Comparison of ENCODE assay signal across 12 mouse cellular contexts in the genomic region with DNA sequence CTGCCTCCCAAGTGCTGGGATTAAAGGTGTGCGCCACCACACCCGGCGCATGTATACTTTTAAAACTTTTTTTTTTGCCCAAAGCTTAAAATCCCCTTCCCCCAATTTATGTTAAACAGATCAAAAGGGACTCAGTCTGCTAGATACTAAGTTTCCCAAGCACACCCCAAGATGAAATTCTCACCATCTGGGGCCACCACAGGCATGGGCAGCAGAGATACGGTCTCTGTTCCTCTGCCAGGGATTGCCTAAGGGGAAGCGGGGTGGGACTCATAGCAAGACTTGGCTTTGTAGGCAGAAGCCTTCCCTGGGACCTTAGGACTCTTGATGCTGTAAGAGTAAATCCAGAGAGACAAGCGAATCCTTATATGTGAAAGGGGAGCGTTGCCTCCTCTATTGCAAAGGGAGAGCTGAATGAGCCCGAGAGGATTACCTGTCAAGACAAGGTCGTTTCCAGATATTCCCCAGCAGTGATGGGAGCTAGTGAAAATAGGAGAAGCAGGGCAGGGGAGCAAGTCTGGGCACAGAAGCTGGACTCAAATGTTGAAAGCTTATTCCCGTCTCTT. TPM values are rescaled to one million over a fixed set of nuclear protein-coding genes. Genes with fewer than 3 reads are reported as not detected.
DNase-seq lines count a peak whose midpoint lies in the region; ATAC-seq lines count a peak whose summit lies in the region.
"Had no signal": no experiment of that assay in that cellular context is flagged by ENCODE, and none has a peak within 500 bp of the region (broad histone marks: within the 10 kb centered on the region; RNA-seq: fewer than 3 reads in every experiment).

No protein-coding gene starts in this region.

- H3K9me3 ChIP-seq in hindbrain, embryonic 13.5 days, result no peaks in the 10 kb centered on the region
- H3K9me3 ChIP-seq in hindbrain, embryonic 11.5 days (ENCODE audit: control insufficient read depth, low read length), result no peaks in the 10 kb centered on the region
- H3K9me3 ChIP-seq: G1E had no signal

- 0 out of 2 replicates have a peak overlapping the region, but pooled peaks have one; percentile 6 for H3K9ac ChIP-seq in hindbrain, embryonic 13.5 days
- H3K9ac ChIP-seq in hindbrain, embryonic 11.5 days (ENCODE audit: low read depth, low read length), result no peak overlapping the region

- H3K27ac ChIP-seq in hindbrain, embryonic 13.5 days, result no peak overlapping the region
- no peak overlapping the region for H3K27ac ChIP-seq in hindbrain, embryonic 11.5 days (ENCODE audit: low read depth, low read length)

- 68% methylated on average over 10 of the region's 10 CpGs for WGBS in hindbrain, embryonic 13.5 days
- 76% methylated on average over 10 of the region's 10 CpGs for WGBS in hindbrain, embryonic 11.5 days

- DNase-seq in hindbrain, embryonic 11.5 days (ENCODE audit: low spot score), result no peak
- peak; percentile 36 for DNase-seq in 416B (ENCODE audit: low read depth)
- no peak for DNase-seq in adrenal gland, postnatal 14 days
- DNase-seq: lung, postnatal 4 days; retina, postnatal 1 day; thymus, postnatal 25 days had no signal

- ATAC-seq in hindbrain, embryonic 13.5 days (ENCODE audit: low FRiP score), result no peak
- no peak for ATAC-seq in hindbrain, embryonic 11.5 days (ENCODE audit: low FRiP score)
- ATAC-seq in common myeloid progenitor, adult 5-6 weeks (replicated peaks; ENCODE audit: low read depth, poor library complexity, severe bottlenecking), result peak; percentile 34; the same call in 1 of the 2 replicates
- peak; percentile 39 for ATAC-seq in megakaryocyte, adult 5-6 weeks (ENCODE audit: poor library complexity, severe bottlenecking)
- ATAC-seq in activated CD4-positive, CD25-positive, alpha-beta regulatory T cell, adult 4 months, result no peak

- H3K4me1 ChIP-seq in hindbrain, embryonic 13.5 days (replicated peaks), result peaks cover 33% of the 10 kb centered on the region
- no peaks in the 10 kb centered on the region; the same call in 1 of the 2 replicates for H3K4me1 ChIP-seq in hindbrain, embryonic 11.5 days (replicated peaks; ENCODE audit: control insufficient read depth, insufficient read depth, low read length)

- no peak overlapping the region for H3K4me3 ChIP-seq in hindbrain, embryonic 13.5 days
- no peak overlapping the region for H3K4me3 ChIP-seq in hindbrain, embryonic 11.5 days (ENCODE audit: low read depth, low read length)

- H3K27me3 ChIP-seq in hindbrain, embryonic 13.5 days, result peaks cover 57% of the 10 kb centered on the region
- H3K27me3 ChIP-seq in hindbrain, embryonic 11.5 days (ENCODE audit: control insufficient read depth, insufficient read depth, low read length), result peaks cover 19% of the 10 kb centered on the region

- H3K4me2 ChIP-seq in hindbrain, embryonic 13.5 days, result peak overlapping the region; percentile 97; the same call in 1 of the 2 replicates
- H3K4me2 ChIP-seq in hindbrain, embryonic 11.5 days (replicated peaks; ENCODE audit: low read depth, low read length), result no peak overlapping the region

- H3K36me3 ChIP-seq in hindbrain, embryonic 13.5 days, result no peaks in the 10 kb centered on the region
- no peaks in the 10 kb centered on the region for H3K36me3 ChIP-seq in hindbrain, embryonic 11.5 days (ENCODE audit: control insufficient read depth, insufficient read depth, low read length)
- H3K36me3 ChIP-seq: G1E had no signal

RNA-seq across cellular contexts. Expression of a gene that starts 1.3 kb away (rescaled TPM):
- 3.5 and 3.8 TPM in 2 replicates for polyA plus RNA-seq in hindbrain, embryonic 13.5 days (2015; fragmentation: Nextera tagmentation; extraction: Ambion mirVana)
- polyA plus RNA-seq in hindbrain, embryonic 11.5 days (2014; fragmentation: Nextera tagmentation; extraction: Ambion mirVana), result 2.8 and 3.1 TPM in 2 replicates
- 0.37 and 0.92 TPM in 2 replicates for total RNA-seq in common myeloid progenitor, adult 5-6 weeks (2017)
- 6.2 and 8.9 TPM in 2 replicates for total RNA-seq in megakaryocyte, adult 5-6 weeks (2015)
- total RNA-seq in megakaryocyte, adult 5-6 weeks (2017), result 3.0 and 4.1 TPM in 2 replicates
- total RNA-seq in adrenal gland, postnatal 14 days (2021), result 7.4 and 8.3 TPM in 2 replicates
- not detected for polyA plus RNA-seq in activated CD4-positive, CD25-positive, alpha-beta regulatory T cell, adult 4 months (2017; shearing (Covaris generic))
- polyA plus RNA-seq: G1E had no signal

RNA-seq across cellular contexts. Expression of a gene that starts 11.3 kb away (rescaled TPM):
- 14.7 and 16.4 TPM in 2 replicates for polyA plus RNA-seq in hindbrain, embryonic 13.5 days (2015; fragmentation: Nextera tagmentation; extraction: Ambion mirVana)
- polyA plus RNA-seq in hindbrain, embryonic 11.5 days (2014; fragmentation: Nextera tagmentation; extraction: Ambion mirVana), result 7.3 and 26.6 TPM in 2 replicates
- 41.6 and 73.3 TPM in 2 replicates for total RNA-seq in common myeloid progenitor, adult 5-6 weeks (2017)
- total RNA-seq in megakaryocyte, adult 5-6 weeks (2015), result 44.8 and 54.0 TPM in 2 replicates
- total RNA-seq in megakaryocyte, adult 5-6 weeks (2017), result 37.4 and 39.2 TPM in 2 replicates
- 66.3 and 72.1 TPM in 2 replicates for total RNA-seq in adrenal gland, postnatal 14 days (2021)
- 10 to 100 TPM; 10.8 to 12.5 TPM for polyA plus RNA-seq in activated CD4-positive, CD25-positive, alpha-beta regulatory T cell, adult 4 months (2017; shearing (Covaris generic))

RNA-seq across cellular contexts. Expression of a gene that starts 24.1 kb away (rescaled TPM):
- polyA plus RNA-seq in hindbrain, embryonic 13.5 days (2015; fragmentation: Nextera tagmentation; extraction: Ambion mirVana), result 0.48 TPM in 1 of 2 replicates, not detected in the other
- polyA plus RNA-seq in hindbrain, embryonic 11.5 days (2014; fragmentation: Nextera tagmentation; extraction: Ambion mirVana), result 0.80 and 0.83 TPM in 2 replicates
- total RNA-seq in common myeloid progenitor, adult 5-6 weeks (2017), result 4.6 and 9.0 TPM in 2 replicates
- total RNA-seq in megakaryocyte, adult 5-6 weeks (2015), result 19.7 and 21.4 TPM in 2 replicates
- 44.8 and 55.4 TPM in 2 replicates for total RNA-seq in megakaryocyte, adult 5-6 weeks (2017)
- 0.37 and 0.75 TPM in 2 replicates for total RNA-seq in adrenal gland, postnatal 14 days (2021)
- under 1 TPM; 0.71 to 0.92 TPM for polyA plus RNA-seq in activated CD4-positive, CD25-positive, alpha-beta regulatory T cell, adult 4 months (2017; shearing (Covaris generic))
- total RNA-seq: G1E; gastrocnemius, adult 8-10 months had no signal
- polyA plus RNA-seq: G1E had no signal

RNA-seq across cellular contexts. Expression of a gene that starts 32.3 kb away (rescaled TPM):
- 0.43 and 1.4 TPM in 2 replicates for polyA plus RNA-seq in hindbrain, embryonic 13.5 days (2015; fragmentation: Nextera tagmentation; extraction: Ambion mirVana)
- polyA plus RNA-seq in hindbrain, embryonic 11.5 days (2014; fragmentation: Nextera tagmentation; extraction: Ambion mirVana), result 0.19 and 0.43 TPM in 2 replicates
- total RNA-seq in common myeloid progenitor, adult 5-6 weeks (2017), result not detected in 2 replicates
- not detected in 2 replicates for total RNA-seq in megakaryocyte, adult 5-6 weeks (2015)
- not detected in 2 replicates for total RNA-seq in megakaryocyte, adult 5-6 weeks (2017)
- total RNA-seq in adrenal gland, postnatal 14 days (2021), result not detected in 2 replicates
- polyA plus RNA-seq in activated CD4-positive, CD25-positive, alpha-beta regulatory T cell, adult 4 months (2017; shearing (Covaris generic)), result not detected
- total RNA-seq: gastrocnemius, adult 8-10 months had no signal
- polyA plus RNA-seq: G1E had no signal

RNA-seq across cellular contexts. Expression of a gene that starts 52.6 kb away (rescaled TPM):
- 22.2 and 22.5 TPM in 2 replicates for polyA plus RNA-seq in hindbrain, embryonic 13.5 days (2015; fragmentation: Nextera tagmentation; extraction: Ambion mirVana)
- polyA plus RNA-seq in hindbrain, embryonic 11.5 days (2014; fragmentation: Nextera tagmentation; extraction: Ambion mirVana), result 4.2 TPM in 2 replicates
- not detected in 2 replicates for total RNA-seq in common myeloid progenitor, adult 5-6 weeks (2017)
- total RNA-seq in megakaryocyte, adult 5-6 weeks (2015), result not detected in 2 replicates
- not detected in 2 replicates for total RNA-seq in megakaryocyte, adult 5-6 weeks (2017)
- 10.2 and 10.3 TPM in 2 replicates for total RNA-seq in adrenal gland, postnatal 14 days (2021)
- polyA plus RNA-seq in activated CD4-positive, CD25-positive, alpha-beta regulatory T cell, adult 4 months (2017; shearing (Covaris generic)), result not detected
- total RNA-seq: G1E had no signal

Comparison
In these comparisons a context has a peak if more than half of its experiments do, and no peak if none do; other contexts are left out.
1. ATAC-seq: peak in common myeloid progenitor, adult 5-6 weeks (single experiment) and megakaryocyte, adult 5-6 weeks (single experiment); none in hindbrain, embryonic 13.5 days (single experiment), hindbrain, embryonic 11.5 days (single experiment) and activated CD4-positive, CD25-positive, alpha-beta regulatory T cell, adult 4 months (single experiment).